Mouse (Mus musculus) heart, embryonic 15.5 days (tissue): ENCODE results near the gene Clec4f. TPM values are rescaled to one million over a fixed set of nuclear protein-coding genes. Genes with fewer than 3 reads are reported as not detected.

ENCODE experiments used
- ATAC-seq: fragments of 200-750 bp; cut with Nextera tagmentation; replicated peaks from 2 replicates; pipeline ENCODE4 v1.8.0; 2017; ENCODE audit warnings: low read depth, moderate TSS enrichment; ENCODE audit not compliant: insufficient number of reproducible peaks, insufficient read depth, low FRiP score
- H3K27ac ChIP-seq: fragments of 300-500 bp; sonication (generic); 2 replicates; pipeline ENCODE4 v1.5.1; 2015; ENCODE audit warnings: mild to moderate bottlenecking, inconsistent platforms
- H3K27me3 ChIP-seq: fragments of 300-500 bp; sonication (generic); 2 replicates; pipeline ENCODE4 v1.6.1; 2015; ENCODE audit warnings: inconsistent platforms
- H3K36me3 ChIP-seq: fragments of 300-500 bp; sonication (generic); 2 replicates; pipeline ENCODE4 v1.6.1; 2015; ENCODE audit warnings: mild to moderate bottlenecking, inconsistent platforms
- H3K4me1 ChIP-seq: fragments of 300-500 bp; sonication (generic); replicated peaks from 2 replicates; pipeline ENCODE4 v1.6.1; 2015; ENCODE audit warnings: inconsistent platforms
- H3K4me2 ChIP-seq: fragments of 300-500 bp; sonication (generic); 2 replicates; pipeline ENCODE4 v1.6.1; 2015; ENCODE audit warnings: inconsistent platforms, mild to moderate bottlenecking, moderate library complexity
- H3K4me3 ChIP-seq: fragments of 300-500 bp; sonication (generic); 2 replicates; pipeline ENCODE4 v1.5.1; 2015; ENCODE audit warnings: mild to moderate bottlenecking, inconsistent platforms
- H3K9ac ChIP-seq: fragments of 300-500 bp; sonication (generic); 2 replicates; pipeline ENCODE4 v1.6.1; 2015; ENCODE audit warnings: mild to moderate bottlenecking, inconsistent platforms
- H3K9me3 ChIP-seq: fragments of 300-500 bp; sonication (generic); replicated peaks from 2 replicates; pipeline ENCODE4 v1.6.1; 2016; ENCODE audit warnings: inconsistent platforms
- WGBS: fragments of 180-500 bp; shearing (Covaris S2); methylation state at CpG from one replicate; pipeline ENCODE4 v1.1.7; 2015; ENCODE audit warnings: mixed read lengths; 5-methylcytosine and 5-hydroxymethylcytosine counted together
- polyA plus RNA-seq: library from polyadenylated mRNA; unstranded; fragments of >200 nt; fragmentation: Nextera tagmentation; extraction: Ambion mirVana; gene quantifications from 2 replicates; pipeline ENCODE4 v1.2.1, GENCODE M21; 2015

Clec4f gene
- polyA plus RNA-seq, 1 experiment from 2014 or later, result 0.50 TPM

- WGBS, result 20% methylated on average over 3 of the region's 3 CpGs
- Histone ChIP-seq H3K36me3 (no peaks in the 10 kb centered on the region), H3K4me2 (no peak overlapping the region), H3K9ac (no peak overlapping the region), H3K27ac (peak overlapping the region; percentile 43), H3K4me3 (no peak overlapping the region), H3K27me3 (no peaks in the 10 kb centered on the region), H3K4me1 (peaks cover 28% of the 10 kb centered on the region), H3K9me3 (no peaks in the 10 kb centered on the region)
- ATAC-seq, result no peak
Observed at GRCm38 (mm10) chr6:83597988-83598387, 58.0 kb downstream of the Clec4f start.

DNA sequence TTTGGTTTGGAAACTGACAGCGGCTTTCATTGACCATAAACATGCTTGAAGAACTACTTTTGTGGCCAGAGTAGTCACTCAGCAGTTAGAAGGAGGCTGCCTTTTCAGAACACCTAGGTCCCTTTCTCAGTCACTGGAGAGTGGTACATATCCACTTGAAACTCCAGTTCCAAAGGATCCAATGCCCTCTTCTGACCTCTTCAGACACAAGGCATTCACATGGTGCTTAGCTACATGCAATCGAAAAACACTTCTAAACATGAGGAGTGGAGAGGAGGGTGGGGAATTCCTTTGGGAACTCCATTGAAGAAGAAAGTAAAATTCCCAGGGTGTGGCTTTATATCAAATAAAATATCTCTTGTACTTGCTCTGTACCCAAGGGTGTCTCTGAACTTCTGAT, 61.0 kb downstream of the Clec4f start:
- WGBS, result 81% methylated on average over 2 of the region's 2 CpGs

More for the DNA sequence above, 61.0 kb downstream of the Clec4f start:
- no peak for ATAC-seq
- Histone ChIP-seq H3K9me3 (no peaks in the 10 kb centered on the region), H3K4me2 (no peak overlapping the region), H3K27ac (no peak overlapping the region), H3K36me3 (no peaks in the 10 kb centered on the region), H3K4me3 (no peak overlapping the region), H3K4me1 (peaks cover 27% of the 10 kb centered on the region), H3K27me3 (no peaks in the 10 kb centered on the region), H3K9ac (no peak overlapping the region)

Other genes starting within 250 kb of the Clec4f start
- 26.2 and 37.5 TPM in 2 replicates for gene Tet3, start 197.1 kb downstream of the Clec4f start, polyA plus RNA-seq
- 48.2 and 61.0 TPM in 2 replicates for gene Dguok, start 149.2 kb downstream of the Clec4f start, polyA plus RNA-seq
- 17.5 and 41.6 TPM in 2 replicates for gene Actg2, start 119.9 kb downstream of the Clec4f start, polyA plus RNA-seq
- 22.0 and 23.6 TPM in 2 replicates for gene Stambp, start 83.5 kb downstream of the Clec4f start, polyA plus RNA-seq
- 0.20 and 0.26 TPM in 2 replicates for gene Cd207, start 21.7 kb upstream of the Clec4f start, polyA plus RNA-seq
- gene Vax2, start 55.1 kb upstream of the Clec4f start, polyA plus RNA-seq, result not detected in 2 replicates
- gene Atp6v1b1, start 86.8 kb upstream of the Clec4f start, polyA plus RNA-seq, result 0.16 TPM in 1 of 2 replicates, not detected in the other
- 0.10 and 0.24 TPM in 2 replicates for gene Ankrd53, start 106.5 kb upstream of the Clec4f start, polyA plus RNA-seq
- 74.6 and 76.4 TPM in 2 replicates for gene Tex261, start 119.6 kb upstream of the Clec4f start, polyA plus RNA-seq
- 61.2 and 65.0 TPM in 2 replicates for gene Nagk, start 138.8 kb upstream of the Clec4f start, polyA plus RNA-seq
- gene Paip2b, start 175.6 kb upstream of the Clec4f start, polyA plus RNA-seq, result 13.1 and 15.3 TPM in 2 replicates
- gene Zfp638, start 210.9 kb upstream of the Clec4f start, polyA plus RNA-seq, result 40.6 TPM in 2 replicates